Mouse (Mus musculus): ENCODE results near the gene Ankrd12. TPM values are rescaled to one million over a fixed set of nuclear protein-coding genes. Genes with fewer than 3 reads are reported as not detected.

Ankrd12 gene
- total and polyA plus RNA-seq, 2 experiments from 2014 or later, result 63.4 to 229 TPM

DNA sequence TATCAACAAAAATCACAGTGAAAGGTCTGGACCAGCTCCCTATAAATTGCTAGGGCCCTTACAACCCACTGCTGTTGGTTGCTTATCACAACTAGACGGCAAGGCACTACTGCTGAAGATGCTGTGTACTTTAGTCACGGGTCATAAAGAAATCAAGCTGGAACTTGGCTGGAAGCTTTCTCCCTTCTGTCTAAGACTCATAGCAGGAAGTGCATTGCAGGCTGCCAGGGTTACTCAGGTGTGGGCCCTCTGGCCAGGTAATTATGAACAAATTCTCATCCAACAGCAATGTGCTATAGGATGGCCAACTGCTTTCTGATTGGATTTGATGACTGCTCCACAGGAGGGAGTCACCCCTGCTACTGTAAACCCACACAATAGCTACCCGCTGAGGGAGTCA, 117.9 kb downstream of the Ankrd12 start:
- no peak overlapping the region for H3K27ac ChIP-seq (ENCODE audit: low read depth, low read length)
- no peaks in the 10 kb centered on the region; the same call in 1 of the 2 replicates for H3K36me3 ChIP-seq (ENCODE audit: insufficient read depth, low read length)
- no peak for DNase-seq (ENCODE audit: low spot score)
- no peaks in the 10 kb centered on the region for H3K9me3 ChIP-seq (ENCODE audit: low read length)
- TF ChIP-seq CTCF (IDR thresholded peaks at IDR 0.05), result no peak
- no peak for ATAC-seq (ENCODE audit: low FRiP score)
- H3K4me2 ChIP-seq (ENCODE audit: low read depth, low read length, poor library complexity, severe bottlenecking), result no peak overlapping the region
- no peak overlapping the region for H3K9ac ChIP-seq (replicated peaks; ENCODE audit: low read length, poor library complexity, severe bottlenecking)
- H3K4me3 ChIP-seq (ENCODE audit: low read depth, low read length), result no peak overlapping the region
- no peaks in the 10 kb centered on the region for H3K27me3 ChIP-seq (ENCODE audit: insufficient read depth, low read length)
- no peaks in the 10 kb centered on the region for H3K4me1 ChIP-seq (ENCODE audit: insufficient read depth, low read length)
- 84% methylated on average over 3 of the region's 3 CpGs for WGBS

DNA sequence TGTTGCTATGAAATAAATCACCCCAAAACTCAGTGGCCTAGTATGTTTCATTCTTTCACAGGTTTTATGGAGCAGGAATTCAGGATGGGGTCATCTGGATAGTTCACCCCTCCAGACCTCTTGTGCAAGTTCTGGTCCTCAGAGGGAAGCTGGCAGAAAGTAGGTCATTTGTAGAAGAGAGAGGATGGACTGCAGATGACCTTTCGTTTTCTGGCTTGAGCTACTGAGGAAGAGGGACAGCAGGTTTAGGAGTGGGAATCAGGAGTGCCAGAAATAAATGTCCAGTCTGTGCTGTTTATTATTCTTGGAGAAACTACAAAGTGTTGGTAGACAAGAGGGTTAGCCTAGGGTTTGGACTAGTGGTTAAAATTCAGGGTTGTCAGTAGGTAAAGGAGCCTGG, 118.5 kb downstream of the Ankrd12 start:
- DNase-seq (ENCODE audit: low spot score) (no peak), ATAC-seq (ENCODE audit: low FRiP score) (no peak)
- 83% methylated on average over 1 of the region's 1 CpGs for WGBS

DNA sequence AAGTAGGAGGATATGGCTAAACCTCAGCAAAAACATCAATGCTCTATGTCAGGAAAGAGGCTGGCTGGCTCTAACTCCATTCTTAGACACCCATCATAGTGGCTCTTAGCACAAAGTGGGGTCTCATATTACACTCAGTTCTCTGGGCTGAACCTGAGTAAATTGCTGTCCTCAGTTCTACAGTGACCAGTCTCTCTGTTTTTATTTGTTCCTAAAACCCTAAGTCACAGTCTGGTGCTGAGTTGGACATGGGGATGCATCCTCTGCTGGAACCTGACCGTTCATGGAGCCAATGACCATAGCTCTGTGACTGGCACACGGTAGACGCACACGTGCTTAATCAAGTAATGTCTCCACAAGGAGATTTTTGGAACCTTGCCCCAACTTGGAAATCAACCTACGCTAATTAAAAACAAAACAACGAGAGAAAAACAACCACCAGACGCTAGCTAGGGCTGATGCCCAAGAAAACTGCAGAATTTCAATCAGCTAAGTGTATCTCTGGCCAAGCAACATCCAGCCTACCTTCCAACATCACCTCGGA, 119.0 kb downstream of the Ankrd12 start:
- H3K9ac ChIP-seq (replicated peaks; ENCODE audit: low read length, poor library complexity, severe bottlenecking), result no peak overlapping the region
- no peak for TF ChIP-seq CTCF (IDR thresholded peaks at IDR 0.05)
- no peak overlapping the region for H3K4me3 ChIP-seq (ENCODE audit: low read depth, low read length)
- H3K9me3 ChIP-seq (ENCODE audit: low read length), result no peaks in the 10 kb centered on the region
- no peaks in the 10 kb centered on the region for H3K4me1 ChIP-seq (ENCODE audit: insufficient read depth, low read length)
- H3K27me3 ChIP-seq (ENCODE audit: insufficient read depth, low read length), result no peaks in the 10 kb centered on the region
- H3K4me2 ChIP-seq (ENCODE audit: low read depth, low read length, poor library complexity, severe bottlenecking), result no peak overlapping the region
- DNase-seq (ENCODE audit: low spot score) (no peak), ATAC-seq (ENCODE audit: low FRiP score) (no peak)
- no peaks in the 10 kb centered on the region for H3K36me3 ChIP-seq (ENCODE audit: insufficient read depth, low read length)
- 82% methylated on average over 8 of the region's 8 CpGs for WGBS
- no peak overlapping the region for H3K27ac ChIP-seq (ENCODE audit: low read depth, low read length)

More for the DNA sequence above, 118.5 kb downstream of the Ankrd12 start:
- H3K9me3 ChIP-seq (ENCODE audit: low read length), result no peaks in the 10 kb centered on the region
- no peak overlapping the region for H3K4me2 ChIP-seq (ENCODE audit: low read depth, low read length, poor library complexity, severe bottlenecking)
- no peak overlapping the region for H3K9ac ChIP-seq (replicated peaks; ENCODE audit: low read length, poor library complexity, severe bottlenecking)
- no peak for TF ChIP-seq CTCF (IDR thresholded peaks at IDR 0.05)
- no peaks in the 10 kb centered on the region for H3K27me3 ChIP-seq (ENCODE audit: insufficient read depth, low read length)
- H3K27ac ChIP-seq (ENCODE audit: low read depth, low read length), result no peak overlapping the region
- H3K36me3 ChIP-seq (ENCODE audit: insufficient read depth, low read length), result no peaks in the 10 kb centered on the region
- H3K4me3 ChIP-seq (ENCODE audit: low read depth, low read length), result no peak overlapping the region
- no peaks in the 10 kb centered on the region for H3K4me1 ChIP-seq (ENCODE audit: insufficient read depth, low read length)

DNA sequence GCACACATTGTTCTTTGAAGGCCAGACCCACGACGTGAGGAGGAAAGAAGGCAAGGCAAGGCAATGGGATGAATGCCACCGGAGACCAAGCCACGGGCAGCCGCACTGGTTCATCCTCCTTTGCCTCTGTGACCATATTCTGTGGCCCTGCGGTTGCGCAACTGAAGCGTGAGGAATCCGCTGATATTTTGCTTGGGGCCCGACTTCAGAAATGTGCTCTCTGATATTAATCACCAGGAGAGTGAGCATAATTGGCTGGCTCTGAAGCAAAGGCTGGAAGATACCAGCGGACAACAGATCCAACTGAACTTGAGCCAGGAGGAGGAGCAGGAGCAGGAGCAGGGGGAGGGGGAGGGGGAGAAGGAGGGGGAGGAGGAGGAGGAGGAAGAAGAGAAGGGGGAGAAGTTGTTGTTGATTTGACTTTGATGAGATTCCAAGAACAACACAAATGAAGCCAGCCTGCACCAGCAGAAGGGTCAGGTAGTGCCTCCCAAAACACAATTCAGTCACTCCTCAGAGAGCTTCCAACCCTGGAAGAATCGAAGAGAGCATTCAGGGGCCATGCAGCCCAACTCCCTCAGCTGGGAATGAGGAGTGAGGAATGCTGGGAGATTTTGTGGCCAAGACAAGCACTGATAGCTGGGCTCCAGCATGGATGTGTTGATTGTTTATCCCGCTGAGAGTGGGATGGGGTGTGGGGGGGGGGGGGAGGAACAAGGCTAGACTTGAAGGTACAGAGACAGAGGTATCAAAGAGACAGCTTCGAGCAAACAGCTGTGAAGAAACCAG, 119.7 kb downstream of the Ankrd12 start:
- no peak overlapping the region for H3K4me2 ChIP-seq (ENCODE audit: low read depth, low read length, poor library complexity, severe bottlenecking)
- WGBS, result 83% methylated on average over 14 of the region's 14 CpGs
- DNase-seq (ENCODE audit: low spot score) (peak; percentile 36), ATAC-seq (ENCODE audit: low FRiP score) (no peak)
- H3K4me3 ChIP-seq (ENCODE audit: low read depth, low read length), result no peak overlapping the region
- no peaks in the 10 kb centered on the region for H3K4me1 ChIP-seq (ENCODE audit: insufficient read depth, low read length)
- no peak for TF ChIP-seq CTCF (IDR thresholded peaks at IDR 0.05)
- H3K9me3 ChIP-seq (ENCODE audit: low read length), result no peaks in the 10 kb centered on the region
- H3K27me3 ChIP-seq (ENCODE audit: insufficient read depth, low read length), result no peaks in the 10 kb centered on the region
- H3K27ac ChIP-seq (ENCODE audit: low read depth, low read length), result no peak overlapping the region
- H3K36me3 ChIP-seq (ENCODE audit: insufficient read depth, low read length), result no peaks in the 10 kb centered on the region
- H3K9ac ChIP-seq (replicated peaks; ENCODE audit: low read length, poor library complexity, severe bottlenecking), result no peak overlapping the region

DNA sequence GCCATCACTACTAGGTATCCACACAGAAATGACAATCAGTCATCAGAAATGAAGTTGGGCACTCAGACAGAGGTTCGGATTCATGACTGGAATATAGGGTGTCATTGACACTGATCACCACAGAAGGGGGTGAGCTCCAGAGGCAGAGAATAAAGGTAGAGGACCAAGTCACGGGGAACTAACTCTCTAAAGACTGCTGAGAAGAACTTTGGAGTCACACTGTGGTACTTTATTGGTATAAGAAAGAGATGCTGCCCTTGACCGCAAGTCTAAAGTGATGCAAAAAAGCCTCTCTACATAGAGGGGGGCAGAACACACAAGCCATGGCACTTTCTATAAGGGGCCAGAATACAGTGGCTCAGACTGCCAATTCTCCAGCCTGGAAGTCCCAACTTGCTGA, 120.7 kb downstream of the Ankrd12 start:
- Histone ChIP-seq H3K9me3 (ENCODE audit: low read length) (no peaks in the 10 kb centered on the region), H3K9ac (replicated peaks; ENCODE audit: low read length, poor library complexity, severe bottlenecking) (no peak overlapping the region), H3K4me2 (ENCODE audit: low read depth, low read length, poor library complexity, severe bottlenecking) (no peak overlapping the region), H3K4me1 (ENCODE audit: insufficient read depth, low read length) (no peaks in the 10 kb centered on the region), H3K4me3 (ENCODE audit: low read depth, low read length) (no peak overlapping the region), H3K36me3 (ENCODE audit: insufficient read depth, low read length) (no peaks in the 10 kb centered on the region), H3K27ac (ENCODE audit: low read depth, low read length) (no peak overlapping the region), H3K27me3 (ENCODE audit: insufficient read depth, low read length) (no peaks in the 10 kb centered on the region)
- DNase-seq (ENCODE audit: low spot score), result no peak
- ATAC-seq (ENCODE audit: low FRiP score), result no peak
- 60% methylated on average over 3 of the region's 3 CpGs for WGBS
- no peak for TF ChIP-seq CTCF (IDR thresholded peaks at IDR 0.05)

DNA sequence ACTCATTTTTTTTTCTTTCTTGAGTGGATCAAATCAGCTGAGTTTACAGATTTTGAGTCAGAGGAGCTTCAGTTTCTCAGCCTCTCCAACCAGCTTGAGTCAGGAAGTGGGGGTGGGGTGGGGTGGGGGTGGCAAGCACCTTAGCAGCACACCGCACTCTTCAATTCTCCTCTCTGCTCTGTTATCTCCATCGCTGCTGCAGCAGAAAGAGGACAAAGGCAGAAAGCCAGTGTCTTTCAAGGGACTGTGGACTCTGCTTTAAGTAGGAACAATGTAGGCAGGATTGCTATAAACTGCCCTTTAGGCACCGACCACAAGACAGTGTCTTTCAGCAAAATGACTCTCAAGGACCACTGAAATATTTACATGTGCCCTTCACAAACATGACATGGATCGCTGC, 122.9 kb downstream of the Ankrd12 start:
- TF ChIP-seq CTCF (IDR thresholded peaks at IDR 0.05), result no peak
- Histone ChIP-seq H3K27me3 (ENCODE audit: insufficient read depth, low read length) (no peaks in the 10 kb centered on the region), H3K9me3 (ENCODE audit: low read length) (no peaks in the 10 kb centered on the region), H3K4me3 (ENCODE audit: low read depth, low read length) (no peak overlapping the region), H3K4me1 (ENCODE audit: insufficient read depth, low read length) (no peaks in the 10 kb centered on the region), H3K9ac (replicated peaks; ENCODE audit: low read length, poor library complexity, severe bottlenecking) (no peak overlapping the region), H3K4me2 (ENCODE audit: low read depth, low read length, poor library complexity, severe bottlenecking) (no peak overlapping the region), H3K36me3 (ENCODE audit: insufficient read depth, low read length) (no peaks in the 10 kb centered on the region), H3K27ac (ENCODE audit: low read depth, low read length) (no peak overlapping the region)
- no peak for DNase-seq (ENCODE audit: low spot score)
- no peak for ATAC-seq (ENCODE audit: low FRiP score)
- WGBS, result 58% methylated on average over 4 of the region's 4 CpGs

Data from midbrain, postnatal 0 days (tissue).